Mouse (Mus musculus) right cerebral cortex, adult 18-20 months (tissue): ENCODE measurements at regions not wholly inside any gene's neighbourhood (a gene's known extent, or its start where the extent isn't known, plus 50 kb on each side); places are given as distances from the start of the nearest gene placed in this dataset.

Experiments
- DNase-seq: peaks from one replicate; pipeline ENCODE4 v3.0.0; 2022; ENCODE audit warnings: mixed read lengths

GRCm38 (mm10) chr8:88972993-88973690 is 70.8 kb downstream of the Sall1 start:
- DNase-seq, result no peak

DNA sequence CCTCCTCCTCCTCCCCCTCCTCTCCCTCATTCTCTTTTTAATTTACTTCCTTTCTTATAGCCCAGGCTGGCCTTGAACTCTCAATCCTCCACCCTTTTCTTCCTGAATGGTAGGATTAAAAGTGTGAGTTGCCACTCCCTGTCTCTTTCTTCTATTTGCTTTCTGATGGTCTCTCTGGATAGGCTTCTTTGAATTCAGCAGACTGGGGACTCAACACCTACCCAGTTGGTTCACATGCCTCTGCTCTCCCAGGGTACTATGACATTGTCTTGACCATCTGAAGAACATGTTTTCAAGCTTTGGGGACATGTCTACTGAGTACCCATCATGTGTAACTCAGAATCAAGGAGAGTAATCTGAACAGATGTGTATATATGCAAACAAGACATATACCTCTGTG is 85.1 kb downstream of the Sall1 start:
- DNase-seq, result no peak

GRCm38 (mm10) chr8:88953178-88953577 is 90.8 kb downstream of the Sall1 start:
- no peak for DNase-seq

DNA sequence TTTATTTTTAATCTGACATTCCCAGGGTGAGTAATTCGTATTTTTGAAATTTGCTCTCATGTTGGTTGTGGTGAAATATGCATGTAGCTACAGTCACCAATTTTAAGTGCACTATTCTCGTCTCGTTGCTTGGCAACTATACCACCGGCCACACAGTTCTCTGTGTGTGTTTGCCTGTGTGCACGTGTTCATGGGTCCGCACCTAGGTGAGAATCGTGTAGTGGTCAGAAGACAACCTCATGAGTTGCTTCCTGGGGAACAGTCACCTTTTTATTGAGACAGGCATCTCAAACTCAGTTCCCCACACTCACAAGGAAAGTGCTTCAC is 92.2 kb downstream of the Sall1 start:
- no peak for DNase-seq

- no peak for DNase-seq
Measured at GRCm38 (mm10) chr8:88951145-88951828, 92.7 kb downstream of the Sall1 start.

GRCm38 (mm10) chr8:88949975-88950374 is 94.0 kb downstream of the Sall1 start:
- no peak for DNase-seq

- DNase-seq, result no peak
Measured at GRCm38 (mm10) chr8:88948981-88949380, 95.0 kb downstream of the Sall1 start.

GRCm38 (mm10) chr8:88948328-88948727 is 95.6 kb downstream of the Sall1 start:
- DNase-seq, result no peak

- no peak for DNase-seq
Measured at GRCm38 (mm10) chr8:88947384-88947783, 96.6 kb downstream of the Sall1 start.

GRCm38 (mm10) chr8:88945656-88946055 is 98.3 kb downstream of the Sall1 start:
- no peak for DNase-seq

DNA sequence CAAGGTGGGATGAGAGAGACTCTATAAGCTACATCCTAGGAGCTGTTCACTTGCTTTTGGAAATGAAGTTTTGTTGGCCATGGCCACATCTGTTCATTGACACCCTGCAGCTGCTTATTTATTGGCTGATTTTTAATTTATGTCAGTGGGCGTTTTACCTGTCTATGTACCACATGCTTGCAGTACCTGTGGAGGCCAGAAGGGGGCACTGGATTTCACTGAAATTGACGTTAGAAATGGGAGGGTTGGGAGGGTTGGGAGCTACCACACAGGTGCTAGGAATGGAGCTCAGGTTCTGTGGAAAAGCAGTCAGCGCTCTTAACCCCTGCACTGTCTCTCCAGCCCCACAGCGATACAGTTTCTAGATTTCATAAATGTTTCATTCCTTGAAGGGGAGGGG is 99.9 kb downstream of the Sall1 start:
- DNase-seq, result no peak

DNA sequence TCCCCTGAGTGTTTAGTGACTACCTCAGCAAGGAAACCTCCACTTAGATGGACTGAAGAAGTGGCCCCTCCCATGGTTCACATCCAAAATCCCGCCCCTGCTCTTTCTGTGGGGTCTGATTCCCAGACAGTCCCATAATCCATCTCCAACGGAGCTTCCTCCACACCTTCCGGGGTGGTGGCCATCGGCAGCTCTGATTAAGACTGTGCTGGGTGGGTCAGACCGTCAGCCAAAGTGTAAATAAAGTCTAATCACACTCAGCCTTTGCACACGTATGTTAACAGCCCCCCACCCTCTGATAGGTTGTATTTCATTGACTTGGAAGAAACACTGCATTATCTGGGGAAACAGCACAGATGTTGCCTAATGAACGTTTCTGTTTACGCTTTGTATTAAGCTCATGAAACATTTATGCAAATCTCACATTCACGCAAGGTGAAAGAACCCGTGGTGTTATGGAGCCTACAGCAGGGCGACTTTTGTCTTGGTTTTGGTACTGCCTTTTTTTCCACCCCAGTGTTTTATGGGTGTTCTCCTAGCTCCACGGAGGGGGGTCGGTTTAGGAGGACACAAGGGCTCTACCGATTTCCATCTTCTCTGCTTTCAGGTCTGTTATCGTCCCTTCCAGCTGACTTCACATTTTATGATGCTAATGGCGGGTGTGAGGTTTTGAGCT is 104.8 kb downstream of the Sall1 start:
- DNase-seq, result no peak

DNA sequence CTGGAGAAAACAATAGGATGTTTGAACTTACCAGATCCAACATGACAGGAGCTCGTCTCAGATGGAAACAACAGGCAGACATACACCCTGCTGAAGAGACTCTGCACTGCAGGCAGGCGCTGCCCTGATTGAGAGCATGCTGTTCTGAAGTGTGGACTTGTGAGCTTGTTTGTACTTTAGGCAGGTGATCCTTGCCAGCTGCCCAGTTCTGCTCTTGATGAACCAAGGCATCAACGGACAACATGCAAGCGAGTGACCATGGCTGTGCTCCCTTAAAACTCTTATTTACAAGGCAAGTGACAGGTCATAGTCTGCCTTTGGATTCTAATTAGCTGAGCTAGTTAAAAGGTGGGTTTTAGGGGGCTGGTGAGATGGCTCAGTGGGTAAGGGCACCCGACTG is 109.3 kb downstream of the Sall1 start:
- DNase-seq, result no peak

DNA sequence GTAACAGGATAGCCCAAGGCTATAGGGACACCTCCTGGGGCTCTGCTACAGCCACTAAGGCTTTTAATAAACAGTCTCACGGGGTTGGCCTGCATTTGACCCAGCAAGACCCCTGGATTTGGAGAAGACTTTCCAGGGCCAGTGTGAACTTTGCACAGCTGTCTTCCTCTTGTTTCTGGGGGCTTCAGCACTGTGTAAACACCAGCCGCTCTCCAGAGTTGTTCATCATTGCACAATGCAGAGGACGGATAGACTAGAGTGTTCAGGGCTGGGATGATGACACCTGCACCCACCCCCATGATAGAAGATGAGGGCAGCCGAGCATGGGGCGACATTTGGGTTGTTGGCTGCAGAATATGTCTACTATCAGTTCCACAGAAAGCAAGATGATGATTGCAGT is 112.9 kb downstream of the Sall1 start:
- no peak for DNase-seq

DNA sequence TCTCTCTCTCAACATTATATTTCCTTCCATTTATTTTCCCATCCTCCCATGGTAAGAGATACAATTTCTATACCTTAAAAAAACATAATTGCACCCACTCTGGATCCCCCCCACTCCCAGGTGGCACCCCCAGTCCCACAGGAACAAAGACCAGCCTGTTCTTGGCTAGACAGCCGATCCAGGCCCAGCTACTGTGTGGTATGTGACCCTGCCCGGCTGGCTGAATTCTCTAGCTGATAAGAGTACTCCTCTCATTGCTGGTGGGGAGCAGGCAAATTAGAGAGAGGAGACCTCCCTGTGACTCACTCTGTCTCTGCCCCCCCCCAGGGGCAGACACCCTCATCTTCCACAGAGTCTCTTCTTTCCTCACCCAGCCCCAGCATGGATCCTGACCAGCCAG is 113.6 kb downstream of the Sall1 start:
- no peak for DNase-seq

GRCm38 (mm10) chr8:88928675-88929377 is 115.1 kb downstream of the Sall1 start:
- no peak for DNase-seq

- no peak for DNase-seq
Measured at GRCm38 (mm10) chr8:88922840-88923239, 121.1 kb downstream of the Sall1 start.

- no peak for DNase-seq
Measured at GRCm38 (mm10) chr8:88921967-88922366, 122.0 kb downstream of the Sall1 start.

DNA sequence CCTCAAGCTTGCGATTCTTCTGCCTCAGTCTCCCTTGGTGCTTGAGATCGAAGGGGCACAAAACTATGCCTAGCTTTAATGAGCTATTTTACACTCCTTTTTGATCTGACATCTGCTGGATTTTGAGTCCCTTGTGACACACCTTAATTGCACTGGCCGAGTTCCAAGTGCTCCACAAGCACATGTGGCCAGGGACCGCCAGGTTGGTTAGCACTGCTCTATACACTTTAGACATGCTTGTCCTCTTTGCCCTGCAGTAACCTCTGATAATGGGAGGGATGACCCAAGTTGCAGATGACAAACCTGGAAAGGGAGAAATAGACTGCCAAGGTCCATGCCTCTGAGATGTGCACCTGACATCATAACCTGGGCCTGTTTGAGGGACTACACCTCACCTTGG is 124.7 kb downstream of the Sall1 start:
- DNase-seq, result no peak

- no peak for DNase-seq
Measured at GRCm38 (mm10) chr8:88916064-88916463, 127.9 kb downstream of the Sall1 start.

DNA sequence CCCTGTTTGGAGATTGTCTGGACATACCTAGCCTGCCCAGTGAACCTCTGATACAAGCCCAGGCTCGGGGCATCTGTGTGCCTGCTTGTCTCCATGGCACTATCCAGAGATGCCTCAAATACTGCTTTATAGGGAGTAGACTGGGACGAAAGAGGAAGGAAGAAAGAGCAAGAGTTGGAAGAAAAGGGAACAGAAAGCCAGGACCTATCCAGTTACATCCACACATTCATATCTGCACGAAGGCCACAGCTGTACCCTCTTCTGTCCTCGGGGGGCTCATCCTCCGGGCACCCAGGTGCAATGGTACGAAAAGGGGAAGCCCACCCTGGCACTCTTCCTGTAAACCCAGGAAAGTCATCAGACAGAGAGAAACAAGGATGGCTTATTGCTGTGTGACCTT is 129.3 kb downstream of the Sall1 start:
- no peak for DNase-seq

GRCm38 (mm10) chr8:88914190-88914589 is 129.8 kb downstream of the Sall1 start:
- no peak for DNase-seq

DNA sequence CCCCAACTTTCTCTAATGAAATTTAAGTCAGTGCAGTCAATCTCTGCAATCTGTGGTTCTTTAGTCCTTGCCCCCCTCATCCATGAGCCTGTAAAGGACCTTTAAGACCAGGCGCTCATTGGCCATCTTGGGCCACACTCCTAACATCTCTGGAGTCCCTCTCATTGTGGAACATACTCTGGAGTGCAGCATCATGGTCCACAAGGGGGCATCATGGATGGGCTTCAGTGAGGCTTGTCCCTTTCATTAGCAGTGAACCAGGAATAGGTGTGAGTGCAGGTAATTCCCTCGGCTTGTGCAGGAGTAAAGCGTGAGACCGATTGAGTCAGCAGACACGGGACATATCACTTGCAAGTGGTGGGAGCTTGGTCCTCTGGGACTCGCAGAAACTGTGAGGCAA is 137.7 kb downstream of the Sall1 start:
- no peak for DNase-seq

DNA sequence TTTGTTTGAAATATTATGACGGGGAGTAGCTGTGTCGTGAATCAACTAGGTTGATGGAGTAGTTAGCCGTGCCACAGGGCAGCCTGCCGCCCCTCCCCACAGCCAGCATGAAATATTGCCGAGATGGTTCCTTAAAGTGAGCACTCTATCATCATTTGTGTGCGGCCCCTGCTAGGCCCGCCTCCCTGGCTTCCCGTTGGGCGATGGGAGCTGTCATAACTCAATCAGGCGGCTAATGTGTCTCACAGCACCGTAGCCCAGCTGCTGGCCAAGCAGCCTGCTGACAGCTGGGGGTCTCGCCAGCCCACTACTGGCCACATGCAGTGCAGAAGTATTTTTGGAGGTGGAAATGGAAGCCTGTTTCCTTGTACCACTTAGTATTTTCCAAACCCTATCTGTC is 140.9 kb downstream of the Sall1 start:
- DNase-seq, result no peak
